Mouse (Mus musculus) stomach, embryonic 15.5 days (tissue): ENCODE results near the gene Rsbn1l. TPM values are rescaled to one million over a fixed set of nuclear protein-coding genes. Genes with fewer than 3 reads are reported as not detected.

Experiments
- ATAC-seq: fragments of 200-750 bp; cut with Nextera tagmentation; 2 replicates; pipeline ENCODE4 v1.8.0; 2017; ENCODE audit warnings: low read depth, moderate number of reproducible peaks, moderate TSS enrichment; ENCODE audit not compliant: insufficient read depth, low FRiP score
- H3K27ac ChIP-seq: fragments of 300-500 bp; sonication (generic); 2 replicates; pipeline ENCODE4 v1.5.1; 2015; ENCODE audit warnings: mild to moderate bottlenecking, inconsistent platforms
- H3K27me3 ChIP-seq: fragments of 300-500 bp; sonication (generic); replicated peaks from 2 replicates; pipeline ENCODE4 v1.6.1; 2015; ENCODE audit warnings: inconsistent platforms
- H3K36me3 ChIP-seq: fragments of 300-500 bp; sonication (generic); 2 replicates; pipeline ENCODE4 v1.6.1; 2015; ENCODE audit warnings: inconsistent platforms
- H3K4me1 ChIP-seq: fragments of 300-500 bp; sonication (generic); 2 replicates; pipeline ENCODE4 v1.6.1; 2015; ENCODE audit warnings: inconsistent platforms
- H3K4me2 ChIP-seq: fragments of 300-500 bp; sonication (generic); 2 replicates; pipeline ENCODE4 v1.6.1; 2015; ENCODE audit warnings: mild to moderate bottlenecking, inconsistent platforms
- H3K4me3 ChIP-seq: fragments of 300-500 bp; sonication (generic); replicated peaks from 2 replicates; pipeline ENCODE4 v1.5.1; 2015; ENCODE audit warnings: inconsistent platforms
- H3K9ac ChIP-seq: fragments of 300-500 bp; sonication (generic); 2 replicates; pipeline ENCODE4 v1.6.1; 2015; ENCODE audit warnings: inconsistent platforms
- H3K9me3 ChIP-seq: fragments of 300-500 bp; sonication (generic); 2 replicates; pipeline ENCODE4 v1.6.1; 2016; ENCODE audit warnings: inconsistent platforms
- WGBS: fragments of 180-500 bp; shearing (Covaris S2); methylation state at CpG from one replicate; pipeline ENCODE4 v1.1.7; 2015; 5-methylcytosine and 5-hydroxymethylcytosine counted together
- polyA plus RNA-seq: library from polyadenylated mRNA; unstranded; fragments of >200 nt; fragmentation: Nextera tagmentation; extraction: Ambion mirVana; gene quantifications from 2 replicates; pipeline ENCODE4 v1.2.1, GENCODE M21; 2015

Gene Rsbn1l
- polyA plus RNA-seq, 1 experiment from 2014 or later: 5.2 TPM

GRCm38 (mm10) chr5:20884036-20884620, 72.1 kb downstream of the Rsbn1l start:
- WGBS: 64% methylated on average over 4 of the region's 4 CpGs
- H3K27me3 ChIP-seq: no peaks in the 10 kb centered on the region

GRCm38 (mm10) chr5:20881915-20882800, 74.0 kb downstream of the Rsbn1l start, which contains the start of the genes Phtf2 and Tmem60:
Gene Phtf2, minus strand, starts transcription at chr5:20882124.
Gene Tmem60, plus strand, starts transcription at chr5:20882191.
- Histone ChIP-seq H3K4me1 (peaks cover 7% of the 10 kb centered on the region), H3K27me3 (no peaks in the 10 kb centered on the region), H3K4me2 (peak within 1 kb of the TSS; percentile 71), H3K9ac (peak within 1 kb of the TSS; percentile 74), H3K9me3 (no peaks in the 10 kb centered on the region), H3K4me3 (peak within 1 kb of the TSS; percentile 86), H3K36me3 (no peaks in the 10 kb centered on the region), H3K27ac (peak within 1 kb of the TSS; percentile 93)
- WGBS: under 1% methylated on average over 77 of the region's 94 CpGs
- ATAC-seq: peak; percentile 99

More at GRCm38 (mm10) chr5:20884036-20884620, 72.1 kb downstream of the Rsbn1l start:
- no peaks in the 10 kb centered on the region for H3K9me3 ChIP-seq
- peaks cover 7% of the 10 kb centered on the region for H3K4me1 ChIP-seq
- 0 out of 2 replicates have a peak overlapping the region, but pooled peaks have one; percentile 65 for H3K4me2 ChIP-seq
- H3K36me3 ChIP-seq: no peaks in the 10 kb centered on the region
- H3K27ac ChIP-seq: no peak overlapping the region
- no peak overlapping the region for H3K4me3 ChIP-seq
- ATAC-seq: no peak
- H3K9ac ChIP-seq: no peak overlapping the region

GRCm38 (mm10) chr5:20880797-20881775, 75.1 kb downstream of the Rsbn1l start:
- Histone ChIP-seq H3K4me2 (peak overlapping the region; percentile 71), H3K36me3 (no peaks in the 10 kb centered on the region), H3K27me3 (no peaks in the 10 kb centered on the region), H3K4me1 (peaks cover 7% of the 10 kb centered on the region), H3K9ac (peak overlapping the region; percentile 74), H3K27ac (peak overlapping the region; percentile 93), H3K4me3 (peak overlapping the region; percentile 86), H3K9me3 (no peaks in the 10 kb centered on the region)
- no peak for ATAC-seq
- 1% methylated on average over 55 of the region's 64 CpGs for WGBS

- 0 out of 2 replicates have a peak overlapping the region, but pooled peaks have one; percentile 6 for H3K27ac ChIP-seq
- ATAC-seq: no peak
- H3K4me1 ChIP-seq: peaks cover 7% of the 10 kb centered on the region
- no peaks in the 10 kb centered on the region for H3K27me3 ChIP-seq
- H3K4me3 ChIP-seq: peak overlapping the region; percentile 86
- H3K9me3 ChIP-seq: no peaks in the 10 kb centered on the region
- 61% methylated on average over 2 of the region's 2 CpGs for WGBS
- peak overlapping the region; percentile 71 for H3K4me2 ChIP-seq
- no peaks in the 10 kb centered on the region for H3K36me3 ChIP-seq
- no peak overlapping the region; the same call in 1 of the 2 replicates for H3K9ac ChIP-seq
Measured at GRCm38 (mm10) chr5:20880386-20880785, 75.8 kb downstream of the Rsbn1l start.

GRCm38 (mm10) chr5:20876934-20877426, 79.2 kb downstream of the Rsbn1l start:
- H3K27me3 ChIP-seq: no peaks in the 10 kb centered on the region
- H3K4me2 ChIP-seq: no peak overlapping the region
- no peaks in the 10 kb centered on the region for H3K36me3 ChIP-seq
- ATAC-seq: no peak
- H3K4me1 ChIP-seq: no peaks in the 10 kb centered on the region
- H3K27ac ChIP-seq: no peak overlapping the region
- H3K9ac ChIP-seq: no peak overlapping the region
- WGBS: 28% methylated on average over 1 of the region's 1 CpGs
- H3K9me3 ChIP-seq: no peaks in the 10 kb centered on the region
- H3K4me3 ChIP-seq: no peak overlapping the region

GRCm38 (mm10) chr5:20873146-20873545, 83.1 kb downstream of the Rsbn1l start:
- Histone ChIP-seq H3K4me2 (no peak overlapping the region), H3K9me3 (no peaks in the 10 kb centered on the region), H3K9ac (no peak overlapping the region), H3K27ac (no peak overlapping the region), H3K36me3 (no peaks in the 10 kb centered on the region), H3K4me3 (no peak overlapping the region), H3K4me1 (no peaks in the 10 kb centered on the region), H3K27me3 (no peaks in the 10 kb centered on the region)
- no peak for ATAC-seq
- 76% methylated on average over 1 of the region's 1 CpGs for WGBS

- Histone ChIP-seq H3K4me2 (no peak overlapping the region), H3K27me3 (no peaks in the 10 kb centered on the region), H3K9me3 (no peaks in the 10 kb centered on the region), H3K36me3 (no peaks in the 10 kb centered on the region), H3K4me3 (no peak overlapping the region), H3K9ac (no peak overlapping the region), H3K4me1 (no peaks in the 10 kb centered on the region), H3K27ac (no peak overlapping the region)
- ATAC-seq: no peak
- WGBS: 62% methylated on average over 2 of the region's 2 CpGs
Measured at GRCm38 (mm10) chr5:20865193-20865755, 90.9 kb downstream of the Rsbn1l start.

GRCm38 (mm10) chr5:20864216-20864969, 91.8 kb downstream of the Rsbn1l start:
- Histone ChIP-seq H3K4me1 (no peaks in the 10 kb centered on the region), H3K27ac (no peak overlapping the region), H3K36me3 (no peaks in the 10 kb centered on the region), H3K9ac (no peak overlapping the region), H3K9me3 (no peaks in the 10 kb centered on the region), H3K4me2 (no peak overlapping the region), H3K27me3 (no peaks in the 10 kb centered on the region), H3K4me3 (no peak overlapping the region)
- ATAC-seq: no peak
- 63% methylated on average over 4 of the region's 4 CpGs for WGBS

- no peaks in the 10 kb centered on the region for H3K36me3 ChIP-seq
- no peak overlapping the region for H3K4me3 ChIP-seq
- no peak overlapping the region for H3K4me2 ChIP-seq
- no peaks in the 10 kb centered on the region for H3K4me1 ChIP-seq
- no peak overlapping the region for H3K27ac ChIP-seq
- no peak overlapping the region for H3K9ac ChIP-seq
- no peaks in the 10 kb centered on the region for H3K9me3 ChIP-seq
- no peaks in the 10 kb centered on the region for H3K27me3 ChIP-seq
- ATAC-seq: no peak
- WGBS: 93% methylated on average over 2 of the region's 2 CpGs
Measured at GRCm38 (mm10) chr5:20861901-20862300, 94.3 kb downstream of the Rsbn1l start.

GRCm38 (mm10) chr5:20860565-20860964, 95.6 kb downstream of the Rsbn1l start:
- 84% methylated on average over 4 of the region's 4 CpGs for WGBS
- Histone ChIP-seq H3K9me3 (no peaks in the 10 kb centered on the region), H3K4me1 (no peaks in the 10 kb centered on the region), H3K9ac (no peak overlapping the region), H3K27ac (no peak overlapping the region), H3K27me3 (no peaks in the 10 kb centered on the region), H3K4me3 (no peak overlapping the region), H3K4me2 (no peak overlapping the region), H3K36me3 (no peaks in the 10 kb centered on the region)
- ATAC-seq: no peak
